Mouse (Mus musculus): ENCODE results near the gene Prox1. TPM values are rescaled to one million over a fixed set of nuclear protein-coding genes. Genes with fewer than 3 reads are reported as not detected.

The Prox1 gene
- polyA plus RNA-seq, 1 experiment from 2014 or later = 0.03 TPM

GRCm38 (mm10) chr1:190185284-190185683 is 14.8 kb upstream of the Prox1 start:
- no peak overlapping the region for H3K4me3 ChIP-seq (ENCODE audit: inconsistent target)
- WGBS (ENCODE audit: missing documents) = 86% methylated on average over 10 of the region's 10 CpGs
- H3K36me3 ChIP-seq (ENCODE audit: inconsistent target) = no peaks in the 10 kb centered on the region
- H3K27ac ChIP-seq = no peak overlapping the region
- no peaks in the 10 kb centered on the region for H3K79me2 ChIP-seq (ENCODE audit: inconsistent target)

- H3K36me3 ChIP-seq (ENCODE audit: inconsistent target) = no peaks in the 10 kb centered on the region
- no peak overlapping the region for H3K27ac ChIP-seq
- no peaks in the 10 kb centered on the region for H3K79me2 ChIP-seq (ENCODE audit: inconsistent target)
- WGBS (ENCODE audit: missing documents) = 88% methylated on average over 3 of the region's 4 CpGs
- no peak overlapping the region for H3K4me3 ChIP-seq (ENCODE audit: inconsistent target)
These were observed 13.1 kb upstream of the Prox1 start for GRCm38 (mm10) chr1:190183574-190183973.

- 78% methylated on average over 7 of the region's 7 CpGs for WGBS (ENCODE audit: missing documents)
- Histone ChIP-seq H3K27ac (no peak overlapping the region), H3K36me3 (ENCODE audit: inconsistent target) (no peaks in the 10 kb centered on the region), H3K4me3 (ENCODE audit: inconsistent target) (no peak overlapping the region), H3K79me2 (ENCODE audit: inconsistent target) (no peaks in the 10 kb centered on the region)
These were observed 11.3 kb upstream of the Prox1 start for GRCm38 (mm10) chr1:190181765-190182164.

- WGBS (ENCODE audit: missing documents) = 86% methylated on average over 6 of the region's 6 CpGs
- Histone ChIP-seq H3K27ac (no peak overlapping the region), H3K36me3 (ENCODE audit: inconsistent target) (no peaks in the 10 kb centered on the region), H3K4me3 (ENCODE audit: inconsistent target) (no peak overlapping the region), H3K79me2 (ENCODE audit: inconsistent target) (no peaks in the 10 kb centered on the region)
These were observed 10.3 kb upstream of the Prox1 start for GRCm38 (mm10) chr1:190180861-190181260.

GRCm38 (mm10) chr1:190176961-190177360 is 6.4 kb upstream of the Prox1 start:
- 33% methylated on average over 2 of the region's 3 CpGs for WGBS (ENCODE audit: missing documents)
- Histone ChIP-seq H3K27ac (no peak overlapping the region), H3K79me2 (ENCODE audit: inconsistent target) (no peaks in the 10 kb centered on the region), H3K36me3 (ENCODE audit: inconsistent target) (no peaks in the 10 kb centered on the region), H3K4me3 (ENCODE audit: inconsistent target) (no peak overlapping the region)

GRCm38 (mm10) chr1:190174671-190175661 is 4.5 kb upstream of the Prox1 start:
- 7% methylated on average over 62 of the region's 65 CpGs for WGBS (ENCODE audit: missing documents)
- H3K4me3 ChIP-seq (ENCODE audit: inconsistent target) = no peak overlapping the region

GRCm38 (mm10) chr1:190174231-190174630 is 3.7 kb upstream of the Prox1 start:
- no peaks in the 10 kb centered on the region for H3K79me2 ChIP-seq (ENCODE audit: inconsistent target)
- H3K27ac ChIP-seq = no peak overlapping the region
- no peaks in the 10 kb centered on the region for H3K36me3 ChIP-seq (ENCODE audit: inconsistent target)
- 3% methylated on average over 13 of the region's 13 CpGs for WGBS (ENCODE audit: missing documents)
- H3K4me3 ChIP-seq (ENCODE audit: inconsistent target) = no peak overlapping the region

More at GRCm38 (mm10) chr1:190174671-190175661, 4.5 kb upstream of the Prox1 start:
- H3K36me3 ChIP-seq (ENCODE audit: inconsistent target) = no peaks in the 10 kb centered on the region
- H3K79me2 ChIP-seq (ENCODE audit: inconsistent target) = no peaks in the 10 kb centered on the region
- no peak overlapping the region for H3K27ac ChIP-seq

- Histone ChIP-seq H3K27ac (no peak overlapping the region), H3K36me3 (ENCODE audit: inconsistent target) (no peaks in the 10 kb centered on the region), H3K79me2 (ENCODE audit: inconsistent target) (no peaks in the 10 kb centered on the region), H3K4me3 (ENCODE audit: inconsistent target) (no peak overlapping the region)
- WGBS (ENCODE audit: missing documents) = 3% methylated on average over 15 of the region's 16 CpGs
These were observed 3.1 kb upstream of the Prox1 start for GRCm38 (mm10) chr1:190173596-190173995.

- Histone ChIP-seq H3K36me3 (ENCODE audit: inconsistent target) (no peaks in the 10 kb centered on the region), H3K79me2 (ENCODE audit: inconsistent target) (no peaks in the 10 kb centered on the region), H3K4me3 (ENCODE audit: inconsistent target) (no peak overlapping the region), H3K27ac (no peak overlapping the region)
- WGBS (ENCODE audit: missing documents) = 4% methylated on average over 24 of the region's 24 CpGs
These were observed 2.5 kb upstream of the Prox1 start for GRCm38 (mm10) chr1:190172979-190173461.

GRCm38 (mm10) chr1:190172311-190172978 is 1.9 kb upstream of the Prox1 start:
- 6% methylated on average over 32 of the region's 32 CpGs for WGBS (ENCODE audit: missing documents)
- Histone ChIP-seq H3K79me2 (ENCODE audit: inconsistent target) (no peaks in the 10 kb centered on the region), H3K27ac (no peak overlapping the region), H3K36me3 (ENCODE audit: inconsistent target) (no peaks in the 10 kb centered on the region), H3K4me3 (ENCODE audit: inconsistent target) (no peak overlapping the region)

GRCm38 (mm10) chr1:190171750-190172149 is 1.2 kb upstream of the Prox1 start:
- 2% methylated on average over 11 of the region's 12 CpGs for WGBS (ENCODE audit: missing documents)
- Histone ChIP-seq H3K36me3 (ENCODE audit: inconsistent target) (no peaks in the 10 kb centered on the region), H3K4me3 (ENCODE audit: inconsistent target) (no peak overlapping the region), H3K79me2 (ENCODE audit: inconsistent target) (no peaks in the 10 kb centered on the region), H3K27ac (no peak overlapping the region)

GRCm38 (mm10) chr1:190171341-190171740 is 827 bp upstream of the Prox1 start:
- Histone ChIP-seq H3K79me2 (ENCODE audit: inconsistent target) (no peaks in the 10 kb centered on the region), H3K4me3 (ENCODE audit: inconsistent target) (no peak overlapping the region), H3K27ac (no peak overlapping the region), H3K36me3 (ENCODE audit: inconsistent target) (no peaks in the 10 kb centered on the region)
- 7% methylated on average over 10 of the region's 10 CpGs for WGBS (ENCODE audit: missing documents)

GRCm38 (mm10) chr1:190170819-190171216 is 304 bp upstream of the Prox1 start:
- H3K4me3 ChIP-seq (ENCODE audit: inconsistent target) = no peak overlapping the region
- H3K36me3 ChIP-seq (ENCODE audit: inconsistent target) = no peaks in the 10 kb centered on the region
- 1% methylated on average over 4 of the region's 24 CpGs for WGBS (ENCODE audit: missing documents)
- no peak overlapping the region for H3K27ac ChIP-seq
- no peaks in the 10 kb centered on the region for H3K79me2 ChIP-seq (ENCODE audit: inconsistent target)

GRCm38 (mm10) chr1:190168761-190169671 is 1.5 kb downstream of the Prox1 start:
- Histone ChIP-seq H3K4me3 (ENCODE audit: inconsistent target) (no peak overlapping the region), H3K27ac (no peak overlapping the region), H3K36me3 (ENCODE audit: inconsistent target) (no peaks in the 10 kb centered on the region), H3K79me2 (ENCODE audit: inconsistent target) (no peaks in the 10 kb centered on the region)
- WGBS (ENCODE audit: missing documents) = 4% methylated on average over 43 of the region's 51 CpGs

Measured in macrophage (primary cell).